Mouse (Mus musculus): ENCODE measurements around the gene Fam161a. TPM values are rescaled to one million over a fixed set of nuclear protein-coding genes. Genes with fewer than 3 reads are reported as not detected.

Fam161a gene
- 2.3 TPM for polyA plus RNA-seq (2014; fragmentation: Illumina TruSeq; extraction: RNeasy Lipid Tissue Mini Kit (QIAGEN cat#74804); ENCODE audit: low replicate concordance)

DNA sequence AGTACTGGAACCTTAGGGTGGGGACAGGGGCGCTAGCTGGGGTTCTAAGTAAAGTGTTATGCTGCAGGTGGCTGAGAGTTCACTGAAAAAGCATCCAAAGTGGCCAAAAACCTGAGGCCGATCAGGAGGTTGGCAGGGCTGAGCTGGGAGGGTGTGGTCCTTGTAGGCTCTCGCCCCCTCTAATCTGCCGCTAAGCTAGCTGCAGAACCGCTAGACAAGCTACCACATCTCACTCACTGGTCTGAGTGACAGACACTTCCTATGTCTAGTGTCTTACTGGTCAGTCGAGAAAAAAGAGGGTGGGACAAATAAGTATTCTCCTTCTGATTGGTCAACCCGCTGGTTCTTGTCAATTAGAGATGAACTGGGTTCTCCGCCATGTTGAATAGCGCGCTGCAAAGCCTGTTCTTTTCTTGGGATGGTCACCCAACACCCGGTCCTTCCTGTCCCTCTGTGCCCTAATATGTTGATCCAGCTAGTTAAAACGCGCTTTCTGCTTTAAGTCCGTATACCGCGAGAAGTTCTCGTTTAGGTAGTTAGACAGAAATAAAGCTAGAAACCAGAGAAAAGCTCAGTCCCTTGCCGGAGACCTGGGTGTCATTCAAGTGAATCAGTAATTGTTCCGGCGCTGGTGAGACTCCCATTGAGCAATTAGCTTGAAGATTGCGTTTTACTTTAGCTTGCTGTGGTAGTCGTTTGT lies at the start of gene Fam161a:
Fam161a (plus strand) TSS at position 51 of the 700 bp plus-strand sequence.

DNA sequence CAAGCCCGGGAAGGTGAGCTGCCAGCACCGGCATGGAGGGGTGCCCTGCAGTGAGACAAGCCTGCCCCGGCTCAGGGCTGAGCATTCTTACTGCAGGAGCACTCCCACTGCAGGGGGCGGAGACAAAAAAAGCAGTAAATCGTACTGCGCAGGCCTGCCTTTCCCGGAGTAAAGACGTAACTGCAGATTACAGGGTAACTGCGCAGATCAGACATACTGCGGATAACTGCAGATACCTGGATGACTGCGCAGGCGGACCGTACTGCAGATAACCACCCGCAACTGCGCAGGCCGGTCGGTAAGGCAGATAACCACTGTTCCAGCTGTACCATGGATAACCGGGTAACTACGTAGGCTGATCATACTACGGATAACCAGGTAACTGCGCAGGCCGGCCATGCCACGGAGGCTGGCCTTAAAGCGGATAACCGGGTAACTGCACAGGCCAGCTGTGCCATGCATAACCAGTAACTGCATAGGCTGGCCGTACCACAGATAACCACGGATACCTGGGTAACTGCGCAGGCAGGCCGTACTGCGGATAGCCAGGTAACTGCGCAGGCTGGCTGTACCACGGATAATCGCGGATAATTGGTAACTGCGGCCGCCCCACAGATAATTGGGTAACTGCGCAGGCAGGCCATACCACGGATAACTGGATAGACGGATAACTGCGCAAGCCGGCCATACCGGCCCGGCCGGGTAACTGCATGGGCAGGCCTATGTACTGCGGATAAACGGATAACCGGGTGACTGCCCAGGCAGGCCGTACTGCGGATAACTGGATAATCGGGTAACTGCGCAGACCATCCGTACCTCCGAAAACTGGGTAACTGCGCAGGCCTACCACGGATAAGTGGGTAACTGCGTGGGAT lies 35.3 kb upstream of the Fam161a start, which contains the start of gene Zrsr1:
Zrsr1 (plus strand) TSS at position 171 of the 875 bp plus-strand sequence.

DNA sequence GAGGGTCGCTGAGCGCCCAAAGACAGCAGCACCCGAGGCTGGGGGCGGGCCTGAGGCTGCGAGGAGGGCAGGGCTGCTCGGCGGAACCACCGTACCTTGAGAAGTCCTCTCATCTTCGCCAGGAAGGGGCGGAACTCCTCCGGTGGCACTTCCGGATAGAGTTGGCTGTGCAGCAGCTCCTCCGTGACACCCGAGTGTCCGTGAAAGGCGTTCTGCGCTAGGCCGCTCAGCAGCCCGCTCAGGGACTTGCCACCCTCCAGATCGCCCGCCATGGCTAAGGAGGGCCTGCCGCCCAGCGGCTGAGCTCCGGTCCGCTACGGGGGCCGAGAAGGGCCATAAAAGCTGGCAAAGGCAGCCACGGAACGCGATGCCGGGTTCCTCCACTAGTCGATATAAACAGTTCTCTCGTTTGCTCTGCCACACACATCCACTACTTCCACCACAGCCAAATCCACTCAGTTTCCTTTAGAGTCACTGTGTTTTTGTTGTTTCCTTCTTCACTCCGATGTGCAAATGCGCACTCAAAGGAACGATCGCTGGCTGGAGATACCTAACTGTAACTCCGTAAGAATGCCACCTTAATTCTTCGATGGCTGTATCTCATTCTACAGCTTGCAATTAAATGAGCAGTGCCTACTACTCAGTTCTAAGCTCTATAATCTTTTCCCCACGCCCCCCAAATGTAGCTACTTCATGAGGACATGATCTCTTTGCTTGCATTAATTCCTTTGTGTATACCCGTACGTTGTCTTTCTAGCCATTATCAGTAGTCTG lies 25.2 kb upstream of the Fam161a start, which contains the start of the genes Gm28048 and Commd1:
Gm28048 (minus strand) TSS at position 107 of the 774 bp plus-strand sequence.
Commd1 (minus strand) TSS at position 399 of the 774 bp plus-strand sequence.

DNA sequence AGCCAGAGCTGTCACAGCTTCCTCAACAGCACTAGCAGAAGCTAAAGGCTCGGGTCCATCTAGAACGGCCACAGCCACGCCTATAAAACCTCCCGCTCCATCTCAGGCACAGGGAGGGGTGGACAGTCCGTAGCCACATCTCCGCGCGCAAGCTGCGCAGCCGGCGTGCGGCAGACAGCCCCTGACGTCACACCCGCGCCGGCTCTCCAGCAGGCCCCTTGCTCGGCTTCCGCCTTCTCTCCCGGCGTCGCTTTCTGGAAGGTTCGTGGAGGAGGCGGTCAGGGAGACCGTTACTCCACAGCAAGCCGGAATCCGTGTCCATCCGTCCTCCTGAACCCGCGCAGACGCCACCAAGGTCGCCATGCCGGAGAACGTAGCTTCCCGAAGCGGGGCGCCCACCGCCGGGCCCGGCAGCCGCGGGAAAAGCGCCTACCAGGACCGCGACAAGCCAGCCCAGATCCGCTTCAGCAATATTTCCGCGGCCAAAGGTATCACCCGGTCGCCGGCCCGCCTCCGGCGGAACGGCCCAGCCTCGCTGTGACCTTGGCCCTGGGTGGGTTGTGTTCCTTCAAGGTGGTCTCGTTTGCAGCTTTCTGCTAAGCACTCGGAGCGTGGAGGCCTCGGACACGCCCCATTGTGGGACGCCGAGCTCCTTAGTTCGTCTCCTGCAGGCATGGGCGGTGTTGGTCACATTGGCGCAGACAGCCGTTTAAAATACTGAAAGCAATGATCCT lies 16.8 kb upstream of the Fam161a start, which contains the start of gene Cct4:
Cct4 (plus strand) TSS at position 127 of the 734 bp plus-strand sequence.

Other genes with a start within 250 kb of the Fam161a start
- gene B3gnt2, start 146.6 kb upstream of the Fam161a start, polyA plus RNA-seq (2014; fragmentation: Illumina TruSeq; extraction: RNeasy Lipid Tissue Mini Kit (QIAGEN cat#74804); ENCODE audit: low replicate concordance): 0.71 TPM
- 15.1 TPM for gene Zrsr1, start 35.5 kb upstream of the Fam161a start, polyA plus RNA-seq (2014; fragmentation: Illumina TruSeq; extraction: RNeasy Lipid Tissue Mini Kit (QIAGEN cat#74804); ENCODE audit: low replicate concordance)
- gene Gm28048, start 25.4 kb upstream of the Fam161a start, polyA plus RNA-seq (2014; fragmentation: Illumina TruSeq; extraction: RNeasy Lipid Tissue Mini Kit (QIAGEN cat#74804); ENCODE audit: low replicate concordance): 63.4 TPM
- gene Commd1, start 25.1 kb upstream of the Fam161a start, polyA plus RNA-seq (2014; fragmentation: Illumina TruSeq; extraction: RNeasy Lipid Tissue Mini Kit (QIAGEN cat#74804); ENCODE audit: low replicate concordance): 51.3 TPM
- gene Cct4, start 17.0 kb upstream of the Fam161a start, polyA plus RNA-seq (2014; fragmentation: Illumina TruSeq; extraction: RNeasy Lipid Tissue Mini Kit (QIAGEN cat#74804); ENCODE audit: low replicate concordance): 253 TPM
- 227 TPM for gene Xpo1, start 248.5 kb downstream of the Fam161a start, polyA plus RNA-seq (2014; fragmentation: Illumina TruSeq; extraction: RNeasy Lipid Tissue Mini Kit (QIAGEN cat#74804); ENCODE audit: low replicate concordance)